Mouse (Mus musculus) frontal cortex, postnatal 14 days (tissue): ENCODE data around the gene Col18a1.

Experiments
- DNase-seq, 2 experiments: peaks; one replicate each; pipeline ENCODE4 v3.0.0; 2022; ENCODE audit warnings: low spot score in 2 of 2

Col18a1 gene

DNA sequence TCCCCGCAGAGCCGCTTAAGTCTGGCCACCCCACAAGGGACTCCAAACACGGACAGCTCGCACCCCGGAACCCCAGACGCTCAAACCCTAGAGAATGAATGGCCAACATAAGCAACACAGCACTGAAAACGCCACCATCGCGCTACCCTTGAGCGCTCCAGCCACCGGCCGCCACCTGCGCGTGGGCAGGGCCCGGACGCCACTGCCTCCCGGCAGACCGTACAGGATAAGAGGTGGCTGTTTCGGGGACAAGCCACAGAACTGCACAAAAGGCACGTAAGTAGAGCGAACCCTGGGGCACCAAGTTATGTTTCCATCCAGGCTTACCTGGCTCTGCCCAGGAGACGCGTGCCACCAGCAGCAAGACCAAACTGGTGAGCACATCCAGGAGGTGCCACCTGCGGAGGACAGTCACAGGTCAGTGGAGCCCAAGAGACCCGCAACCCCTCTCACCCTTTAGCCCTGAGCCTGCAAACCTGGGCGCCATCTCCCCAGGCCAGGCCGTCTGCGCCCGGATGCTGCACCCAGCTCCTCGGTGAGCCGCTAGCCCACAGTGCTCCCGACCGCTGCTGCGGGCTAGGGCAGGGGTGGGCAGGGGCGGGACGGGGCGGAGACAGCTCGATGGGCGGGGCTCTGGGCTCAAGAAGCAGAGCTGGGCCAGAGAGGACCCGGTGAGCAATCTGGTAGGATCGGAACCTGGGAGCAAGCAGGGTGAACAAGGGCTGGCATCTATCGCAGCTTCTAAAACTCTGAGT lies at the start of gene Col18a1:
Gene Col18a1, minus strand, starts transcription at position 586 of the 755 bp plus-strand sequence.
- no peak for DNase-seq

DNA sequence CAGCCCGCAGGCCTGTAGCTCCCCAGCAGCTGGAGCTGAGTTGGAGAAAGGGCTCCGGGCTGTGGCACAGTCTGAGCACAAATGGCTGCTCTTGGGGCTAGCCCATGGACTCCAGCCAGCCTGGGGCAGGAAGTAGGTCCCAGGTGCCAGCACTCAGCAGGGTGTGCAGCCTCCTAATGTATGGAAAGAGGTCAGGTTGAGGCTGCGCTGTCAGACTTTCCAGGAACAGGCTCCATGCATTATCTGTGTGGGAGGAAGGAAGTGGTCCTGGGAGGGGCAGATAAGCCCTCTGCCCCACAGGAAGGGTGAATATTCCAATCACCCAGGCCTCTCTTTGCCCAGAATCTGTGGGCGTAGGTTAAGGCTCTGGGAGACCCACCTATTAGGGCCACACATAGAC lies 49.3 kb upstream of the Col18a1 start:
- no peak for DNase-seq

DNA sequence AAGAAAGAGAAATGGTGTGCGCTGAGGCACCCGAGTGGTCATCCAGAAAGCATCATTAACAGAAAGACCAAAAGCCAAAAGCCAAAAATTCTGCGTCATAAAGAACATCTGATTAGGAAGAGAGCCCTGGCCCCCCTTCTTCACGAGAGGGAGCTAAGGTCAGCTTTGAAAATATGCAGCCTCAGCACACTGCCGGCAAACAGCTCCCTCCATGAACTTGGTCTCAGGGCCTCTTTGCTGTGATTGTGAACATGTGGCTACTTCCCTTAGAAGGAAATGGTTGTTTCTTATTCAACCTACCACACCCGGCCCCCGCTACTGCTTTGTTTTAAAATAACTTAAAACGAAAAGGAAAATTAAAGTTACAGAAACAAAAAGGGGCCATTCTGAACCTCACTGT lies 48.2 kb upstream of the Col18a1 start:
- no peak for DNase-seq

DNA sequence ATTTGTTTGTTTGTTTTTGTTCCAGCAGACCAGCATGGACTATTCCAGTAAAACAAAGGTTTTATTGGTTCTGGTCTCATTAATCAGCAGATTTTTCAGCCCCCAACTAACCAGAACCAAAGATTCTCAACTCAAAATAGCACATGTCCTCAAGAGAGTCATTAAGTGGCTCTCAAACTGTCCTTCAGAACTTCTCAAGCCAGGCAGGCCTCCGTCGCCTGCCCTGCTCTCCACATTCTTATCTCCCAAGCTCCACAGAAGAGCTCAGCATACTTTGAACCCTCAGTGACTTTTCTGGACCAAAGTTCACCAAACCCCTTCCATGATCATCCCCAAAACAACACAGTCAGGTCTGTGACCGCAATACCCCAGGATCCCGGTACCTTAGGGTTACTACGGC lies 47.1 kb upstream of the Col18a1 start:
- no peak for DNase-seq

DNA sequence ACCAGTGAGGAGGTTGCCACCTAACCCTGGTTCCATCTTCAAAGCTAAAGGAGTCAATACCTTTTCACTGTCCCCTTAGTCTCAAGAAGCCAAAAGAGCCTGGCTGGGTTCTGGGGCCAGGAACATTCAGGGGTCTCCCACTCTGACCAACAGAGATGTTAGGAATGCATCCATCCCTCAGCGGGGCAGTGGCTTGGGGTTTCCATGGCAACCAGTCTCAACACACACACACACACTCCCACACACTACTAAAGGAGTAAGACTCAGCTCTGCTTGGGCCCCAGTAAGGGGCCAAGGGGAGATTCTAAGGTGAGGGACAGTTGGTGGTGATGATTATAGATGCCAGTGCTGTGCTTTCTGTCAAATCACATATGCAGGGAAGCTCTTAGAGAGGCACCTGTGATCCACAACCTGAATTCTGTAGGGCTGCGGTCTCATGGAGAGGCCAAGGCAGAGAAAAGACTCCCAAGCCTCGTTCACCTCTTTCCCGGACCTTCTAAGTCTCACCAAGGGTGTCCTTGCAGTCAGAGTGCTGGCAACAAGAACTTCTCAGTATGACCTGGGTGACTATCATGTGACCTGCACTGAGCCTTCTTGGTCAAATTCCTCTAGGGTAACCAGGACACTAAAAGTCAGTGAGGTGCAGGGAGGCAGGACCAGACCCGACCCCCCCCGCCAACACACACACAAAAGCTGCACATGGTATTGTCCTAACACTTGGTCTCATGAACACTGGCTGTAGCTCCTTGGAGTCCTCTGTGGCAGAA lies 46.2 kb upstream of the Col18a1 start:
- no peak for DNase-seq

DNA sequence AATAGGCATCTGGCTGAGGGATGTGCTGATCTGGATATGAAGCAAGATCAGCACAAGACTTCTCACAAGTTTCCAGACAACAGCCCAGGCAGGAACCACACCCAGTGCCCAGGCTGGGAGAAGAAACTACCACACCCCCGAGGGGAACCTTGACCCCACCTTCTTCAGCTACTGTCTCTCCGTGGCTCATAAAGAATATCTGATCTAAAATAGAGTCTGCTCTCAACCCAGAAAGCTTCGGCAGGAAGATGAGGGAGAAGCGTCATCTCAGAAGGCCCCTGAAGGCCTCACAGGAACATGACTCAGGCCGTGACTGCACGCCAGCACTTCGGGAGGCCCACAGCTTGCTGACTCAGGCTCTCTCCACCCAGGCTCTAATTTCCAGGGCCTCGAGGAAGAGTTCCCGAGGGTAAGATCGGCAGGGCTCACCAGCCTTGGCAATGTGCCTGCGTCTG lies 44.8 kb upstream of the Col18a1 start:
- DNase-seq = no peak

DNA sequence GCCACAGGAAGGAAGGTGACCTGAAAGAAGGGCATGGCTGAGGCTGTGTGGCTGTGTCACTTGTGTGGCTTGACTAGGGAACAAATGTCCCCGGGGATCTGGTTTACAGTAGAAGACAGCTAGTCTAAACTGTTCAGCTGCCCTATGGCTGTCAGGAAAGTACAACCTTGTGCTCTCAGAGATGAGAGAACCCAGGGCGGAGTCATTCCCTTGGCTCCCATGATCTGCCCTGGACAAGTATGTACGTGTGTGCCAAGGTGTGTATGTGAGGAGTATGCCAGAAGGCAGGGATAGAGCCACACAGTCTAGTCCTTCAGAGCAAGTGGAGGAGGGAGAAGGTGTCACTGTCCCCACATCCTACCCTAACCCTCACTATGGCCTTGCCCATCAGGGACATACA lies 44.3 kb upstream of the Col18a1 start:
- DNase-seq = no peak

DNA sequence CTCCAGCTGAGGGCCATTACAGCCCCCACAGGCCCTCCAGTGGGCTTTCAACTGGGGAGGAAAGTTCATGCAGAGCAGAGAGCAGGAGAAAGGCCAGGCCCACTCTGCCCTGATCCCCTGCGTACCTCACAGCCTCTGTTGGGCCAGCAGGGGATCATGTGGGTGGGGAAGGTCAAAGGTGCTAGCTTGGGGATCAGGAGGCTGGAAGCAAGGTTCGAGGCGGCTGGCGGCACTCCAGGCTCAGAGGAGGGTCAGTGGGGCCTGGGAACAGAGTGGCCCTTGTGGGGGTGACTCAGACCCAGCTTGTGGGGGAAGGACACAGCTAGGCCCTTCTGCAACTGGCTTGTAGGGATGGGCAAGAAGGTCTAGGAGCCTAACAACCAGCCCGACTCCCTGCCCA lies 42.9 kb upstream of the Col18a1 start:
- no peak for DNase-seq

DNA sequence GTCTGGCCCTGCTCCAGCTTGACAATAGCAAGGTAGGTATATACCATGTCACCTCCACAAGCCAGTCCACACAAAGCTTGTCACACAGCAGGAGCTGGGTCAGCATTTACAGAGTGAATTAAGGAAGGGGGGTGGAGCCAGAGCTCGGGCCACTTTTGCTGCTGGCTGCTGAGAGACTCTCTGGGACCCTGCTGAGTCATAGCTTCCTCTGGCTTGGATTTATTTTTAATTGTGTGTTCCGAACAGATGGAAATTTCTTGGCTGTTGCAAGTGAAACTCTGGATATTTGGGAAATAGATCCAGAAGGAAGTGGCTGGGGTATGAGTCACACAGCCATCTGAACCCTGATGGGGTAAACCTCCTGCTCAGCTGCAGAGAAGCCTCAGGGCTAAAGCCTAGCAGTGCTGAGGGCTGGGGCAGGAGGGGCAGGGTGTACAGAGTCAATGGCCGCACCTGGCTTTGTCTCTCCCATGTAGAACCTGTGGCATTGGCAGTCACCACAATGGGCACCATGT lies 40.3 kb upstream of the Col18a1 start:
- DNase-seq = peak in 1 of 2 experiments; percentile 24

DNA sequence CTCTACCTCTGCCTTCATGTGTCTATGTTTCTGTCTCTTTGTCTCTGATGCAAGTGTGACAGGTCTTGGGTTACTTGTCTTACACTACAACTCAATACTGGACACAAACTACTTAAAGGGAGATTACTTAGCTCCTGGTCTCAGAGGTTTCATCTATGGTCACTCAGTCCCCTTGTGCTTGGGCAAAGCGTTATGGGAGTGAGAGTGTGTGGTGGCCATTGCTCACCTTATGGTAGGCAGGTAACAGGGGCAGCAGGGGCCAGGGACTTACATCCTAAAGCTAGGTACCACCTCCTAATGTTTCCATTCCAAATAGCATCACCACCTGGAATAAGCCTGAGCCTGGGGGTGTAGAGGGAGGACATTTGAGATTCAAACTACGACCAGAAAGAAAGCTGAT lies 39.8 kb upstream of the Col18a1 start:
- DNase-seq = no peak

DNA sequence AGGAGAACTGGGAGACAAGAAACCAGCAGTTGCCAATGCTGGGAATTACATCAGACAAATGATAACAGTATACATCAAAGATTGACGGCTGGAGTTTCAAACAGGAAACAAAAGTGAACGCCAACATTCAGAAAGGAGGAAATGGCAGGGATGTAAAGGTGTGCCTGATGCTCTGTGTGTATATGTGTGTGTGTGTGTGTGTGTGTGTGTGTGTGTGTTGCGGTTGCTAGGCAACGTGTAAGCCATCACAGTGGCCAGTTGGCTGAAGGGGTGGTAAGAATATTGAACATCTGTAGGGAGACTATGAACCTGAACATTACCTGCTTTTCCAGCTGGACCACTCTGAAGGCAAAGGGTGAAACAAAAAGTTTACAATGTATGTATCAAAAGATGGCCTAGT lies 37.6 kb upstream of the Col18a1 start:
- DNase-seq = no peak

DNA sequence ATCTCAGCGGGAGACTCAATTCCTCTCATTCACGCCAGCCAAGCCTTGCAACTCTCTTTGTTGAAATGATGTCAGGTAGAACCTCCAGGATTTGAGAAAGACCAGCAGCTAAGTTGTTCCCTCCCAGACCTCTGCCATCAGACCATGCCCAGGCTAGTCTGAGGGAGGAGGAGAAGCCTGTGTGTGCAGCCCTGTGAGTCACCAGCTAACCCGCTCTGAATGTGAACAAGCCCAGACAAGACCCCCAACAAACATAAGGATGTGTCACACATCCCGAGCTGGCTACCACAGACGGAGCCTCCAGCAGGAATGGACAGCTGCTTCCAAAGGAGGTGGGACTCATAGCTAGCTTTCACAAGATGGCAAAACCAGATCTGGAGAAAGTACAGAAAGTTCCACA lies 35.6 kb upstream of the Col18a1 start:
- no peak for DNase-seq

DNA sequence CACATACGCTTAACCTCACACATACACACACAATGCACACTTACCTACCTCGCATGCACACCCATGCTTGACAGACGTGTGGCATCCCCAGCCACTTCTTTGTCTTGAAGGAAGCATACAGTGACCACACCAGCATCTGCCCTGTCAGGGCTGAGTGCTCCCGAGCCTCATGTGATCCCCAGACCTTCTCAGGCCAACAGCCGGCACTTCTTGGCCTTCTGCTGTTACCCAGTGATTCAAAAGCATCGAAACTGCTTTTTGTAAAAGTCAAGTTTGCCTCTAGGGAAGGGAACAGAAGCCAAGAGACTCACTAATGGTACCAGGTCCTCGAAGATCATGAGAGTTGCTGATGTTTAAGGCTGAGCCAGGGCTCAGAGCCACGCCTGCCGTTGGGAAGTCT lies 33.9 kb upstream of the Col18a1 start:
- DNase-seq = no peak

DNA sequence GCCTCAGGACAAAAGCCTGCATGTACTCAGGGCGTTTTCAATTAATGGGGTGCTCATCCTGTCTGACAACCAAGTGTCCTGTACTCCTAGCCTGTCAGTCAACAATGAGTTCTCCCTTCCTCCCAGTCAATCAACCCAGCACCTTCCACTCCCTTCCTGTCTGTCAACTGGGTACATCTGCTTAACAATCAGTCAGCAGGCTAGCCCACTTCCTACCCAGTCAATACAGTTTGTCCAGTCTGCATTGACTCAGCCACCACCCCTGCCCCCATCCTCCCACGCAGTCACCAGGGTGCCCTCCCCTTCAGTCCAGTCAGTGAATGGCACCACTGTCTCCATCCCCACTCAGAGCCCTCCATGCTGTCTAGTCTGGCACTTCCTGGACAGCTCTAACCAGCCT lies 32.9 kb upstream of the Col18a1 start:
- no peak for DNase-seq

DNA sequence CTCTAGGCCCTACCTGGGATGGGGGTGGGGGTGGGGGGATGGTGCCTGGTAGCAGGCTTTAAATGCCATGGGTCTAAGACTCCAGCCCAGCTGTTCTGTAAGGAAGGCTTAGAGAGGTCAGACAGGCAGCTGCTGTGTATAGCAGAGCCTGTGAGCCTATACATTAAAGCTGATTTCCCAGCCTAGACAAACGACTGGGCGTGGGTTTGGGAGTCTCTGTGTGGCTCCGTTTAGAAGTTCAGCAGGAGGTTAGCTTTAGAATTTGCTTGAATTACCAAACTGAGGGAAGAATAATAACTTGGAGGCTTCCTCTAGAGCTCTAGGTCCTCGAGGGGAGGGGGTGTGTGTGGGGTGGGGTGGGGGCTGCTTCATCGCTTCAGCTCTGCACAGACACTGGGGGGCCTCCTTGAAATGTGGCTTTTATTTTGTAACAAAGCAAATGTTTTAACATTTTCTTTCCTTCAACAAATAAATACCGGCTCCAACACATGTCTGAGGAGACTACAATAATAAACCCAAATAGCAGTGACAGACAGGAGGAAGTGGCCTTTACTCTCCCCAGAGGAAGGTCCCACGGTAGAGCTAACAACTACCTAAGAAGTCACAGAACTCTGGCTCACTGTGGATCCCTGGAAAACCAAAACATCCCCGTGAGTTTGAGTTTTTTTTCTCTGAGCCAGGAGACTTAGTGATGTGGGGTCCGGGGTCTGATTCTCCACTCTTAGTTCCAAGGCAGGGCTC lies 31.3 kb upstream of the Col18a1 start:
- DNase-seq = no peak

DNA sequence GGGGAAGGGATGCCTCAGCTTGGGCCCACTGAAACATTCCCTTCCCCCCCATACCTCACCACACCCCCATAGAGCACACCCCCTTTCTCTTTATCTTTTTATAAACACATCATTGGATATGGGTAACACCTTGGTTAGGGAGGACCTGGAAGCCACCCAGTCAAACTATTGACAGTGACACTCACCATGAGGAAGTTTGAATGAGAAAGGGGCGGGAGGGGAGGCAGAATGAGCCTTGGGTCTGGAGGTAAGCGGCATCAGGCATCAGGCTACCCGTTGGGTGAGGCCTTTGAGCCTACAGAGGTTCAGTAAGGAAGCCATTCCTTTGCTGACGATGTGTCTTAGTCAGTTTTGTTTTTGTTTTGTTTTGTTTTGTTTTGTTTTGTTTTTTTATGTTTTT lies 30.3 kb upstream of the Col18a1 start:
- DNase-seq = no peak

DNA sequence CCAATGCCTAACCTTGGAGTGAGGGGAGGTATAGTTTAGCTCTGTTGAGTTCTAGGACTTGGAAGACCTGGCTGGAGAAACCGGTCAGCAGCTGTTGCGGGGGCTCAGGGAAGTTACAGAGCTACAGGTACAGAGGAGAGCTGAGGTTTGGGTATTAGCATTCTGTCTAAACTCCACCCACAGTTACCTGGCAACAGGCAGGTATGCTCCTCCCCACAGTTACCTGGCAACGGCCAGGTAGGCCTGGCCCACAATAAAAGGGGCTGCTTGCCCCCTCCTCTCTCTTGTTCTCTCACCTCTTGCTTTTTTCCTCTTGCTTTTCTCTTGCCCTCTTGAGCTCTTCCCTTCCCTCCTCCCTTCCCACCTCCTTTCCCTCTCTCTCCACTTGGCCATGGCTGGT lies 29.8 kb upstream of the Col18a1 start:
- DNase-seq = no peak

DNA sequence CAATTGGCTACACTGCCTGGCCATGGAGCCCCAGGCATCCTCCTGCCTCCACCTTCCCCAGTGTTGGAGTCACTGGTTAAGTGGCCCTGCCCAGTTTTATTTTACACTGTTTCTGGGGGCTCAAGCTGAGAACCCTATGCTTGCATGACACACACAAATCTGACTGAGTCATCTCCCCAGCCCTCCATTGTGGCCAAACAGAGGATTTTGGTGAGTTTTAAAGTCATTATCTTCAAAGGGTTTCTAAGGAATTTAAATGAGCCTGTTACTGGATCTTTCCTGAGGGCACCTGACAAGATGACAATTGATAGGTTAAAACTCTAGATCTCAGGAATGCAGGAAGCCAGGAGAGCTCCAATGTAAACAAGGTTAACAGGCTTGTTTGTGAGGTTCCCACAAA lies 27.1 kb upstream of the Col18a1 start:
- DNase-seq = no peak

DNA sequence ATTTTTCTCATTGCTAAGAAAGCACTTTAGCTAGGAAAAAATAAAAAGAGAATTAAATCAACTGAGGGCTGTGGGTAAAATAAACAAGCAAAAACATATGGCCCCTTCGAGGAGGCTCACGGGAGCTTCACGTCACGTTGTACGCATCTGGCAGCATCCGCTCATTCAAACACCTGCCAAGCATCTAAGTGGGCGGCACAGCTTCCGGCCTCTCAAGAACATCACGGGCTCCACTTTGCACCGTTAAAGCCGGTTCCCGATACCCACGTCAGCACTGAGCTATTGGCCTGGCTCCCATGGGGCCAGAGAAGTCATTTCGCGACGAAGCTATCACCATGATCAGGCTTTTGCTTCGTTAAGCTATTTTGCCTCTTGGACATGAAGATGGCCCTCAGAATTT lies 26.4 kb upstream of the Col18a1 start:
- no peak for DNase-seq

DNA sequence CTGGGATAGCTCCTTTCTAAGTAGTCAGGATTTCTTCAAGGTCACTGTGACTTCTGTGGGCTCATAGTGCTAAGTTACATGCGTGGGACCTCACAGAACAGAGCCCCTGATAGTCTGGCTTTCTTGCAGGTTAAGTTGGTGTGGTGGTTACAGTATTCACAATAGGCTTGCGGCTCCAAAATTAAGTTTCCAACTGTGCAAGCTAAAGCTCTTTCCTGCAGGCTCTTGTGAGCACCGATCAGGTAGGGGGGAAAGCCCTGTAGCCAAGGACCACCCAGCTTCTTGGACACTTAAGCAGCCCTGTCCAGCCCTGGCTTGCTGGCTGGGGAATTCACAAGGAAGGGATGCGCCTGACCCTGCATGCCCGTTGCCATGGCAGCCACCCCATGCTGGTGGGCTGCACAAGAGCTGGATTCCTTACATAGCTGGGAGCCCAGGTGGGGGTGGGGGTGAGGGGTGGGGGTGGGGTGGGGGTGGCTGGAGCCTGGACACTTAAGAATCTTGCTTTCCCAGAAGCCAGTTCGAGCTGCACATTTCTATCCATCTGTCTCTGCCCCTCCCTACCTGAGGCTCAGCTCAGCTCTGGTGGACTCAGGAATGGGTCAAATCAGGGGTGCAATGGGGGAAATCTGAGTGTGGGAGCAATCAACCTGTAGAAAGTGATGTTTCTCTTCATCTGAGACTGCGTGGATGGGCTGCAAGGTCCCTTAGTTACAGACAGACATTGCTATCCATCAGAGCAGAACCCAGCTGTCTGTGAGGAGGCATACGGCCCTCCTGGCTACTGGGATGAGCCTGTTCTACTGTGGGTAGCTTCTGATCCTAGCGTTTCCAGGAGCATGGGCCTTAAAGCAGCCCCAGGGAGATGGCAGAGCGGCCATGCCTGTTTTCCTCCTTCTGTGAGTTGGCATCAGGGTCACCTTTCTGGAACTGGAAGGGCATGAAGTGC lies 24.9 kb upstream of the Col18a1 start:
- no peak for DNase-seq

DNA sequence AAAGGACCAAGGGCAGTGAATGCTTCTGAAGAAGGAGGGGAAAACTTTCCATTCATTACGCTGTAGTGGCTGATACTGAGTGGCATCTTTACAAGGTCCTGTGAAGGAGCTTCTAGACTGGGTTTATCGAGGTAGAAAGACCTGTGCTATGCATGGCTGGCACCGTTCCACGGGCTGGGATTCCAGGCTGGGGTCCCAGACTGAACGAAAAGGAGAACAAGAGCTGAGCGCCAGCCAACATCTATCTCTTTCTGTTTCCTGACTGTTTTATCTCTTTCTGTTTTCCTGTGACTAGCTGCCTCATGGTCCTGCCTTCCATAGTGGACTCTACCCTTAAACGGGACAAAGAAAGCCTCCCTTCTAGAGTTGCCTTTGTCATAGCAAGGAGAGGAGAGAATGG lies 21.1 kb upstream of the Col18a1 start:
- DNase-seq = no peak
